Mouse (Mus musculus) liver, embryonic 13.5 days (tissue): ENCODE measurements around the gene D7Ertd443e. TPM values are rescaled to one million over a fixed set of nuclear protein-coding genes. Genes with fewer than 3 reads are reported as not detected.

Experiments used
- ATAC-seq: fragments of 200-750 bp; cut with Nextera tagmentation; 2 replicates; pipeline ENCODE4 v1.8.0; 2017; ENCODE audit warnings: low read depth, mild to moderate bottlenecking, moderate number of reproducible peaks, moderate library complexity
- DNase-seq: peaks from one replicate; pipeline ENCODE4 v3.0.0; 2022
- H3K27ac ChIP-seq: fragments of 300-500 bp; sonication (generic); 2 replicates; pipeline ENCODE4 v1.5.1; 2015; ENCODE audit warnings: moderate library complexity, mild to moderate bottlenecking, inconsistent platforms
- H3K27me3 ChIP-seq: fragments of 300-500 bp; sonication (generic); 2 replicates; pipeline ENCODE4 v1.6.1; 2015; ENCODE audit warnings: mild to moderate bottlenecking, inconsistent platforms
- H3K36me3 ChIP-seq: fragments of 300-500 bp; sonication (generic); 2 replicates; pipeline ENCODE4 v1.6.1; 2015; ENCODE audit warnings: mild to moderate bottlenecking, inconsistent platforms
- H3K4me1 ChIP-seq: fragments of 300-500 bp; sonication (generic); replicated peaks from 2 replicates; pipeline ENCODE4 v1.6.1; 2015; ENCODE audit warnings: inconsistent platforms
- H3K4me2 ChIP-seq: fragments of 300-500 bp; sonication (generic); 2 replicates; pipeline ENCODE4 v1.6.1; 2015; ENCODE audit warnings: inconsistent platforms, mild to moderate bottlenecking, moderate library complexity
- H3K4me3 ChIP-seq: fragments of 300-500 bp; sonication (generic); replicated peaks from 2 replicates; pipeline ENCODE4 v1.5.1; 2015; ENCODE audit warnings: mild to moderate bottlenecking, inconsistent platforms
- H3K9ac ChIP-seq: fragments of 300-500 bp; sonication (generic); 2 replicates; pipeline ENCODE4 v1.6.1; 2015; ENCODE audit warnings: mild to moderate bottlenecking, inconsistent platforms
- H3K9me3 ChIP-seq: fragments of 300-500 bp; sonication (generic); replicated peaks from 2 replicates; pipeline ENCODE4 v1.6.1; 2016; ENCODE audit warnings: inconsistent platforms
- WGBS: fragments of 180-500 bp; shearing (Covaris S2); methylation state at CpG from one replicate; pipeline ENCODE4 v1.1.7; 2015; ENCODE audit not compliant: insufficient replicate concordance; 5-methylcytosine and 5-hydroxymethylcytosine counted together
- polyA plus RNA-seq: library from polyadenylated mRNA; unstranded; fragments of >200 nt; fragmentation: Nextera tagmentation; extraction: Ambion mirVana; gene quantifications from 2 replicates; pipeline ENCODE4 v1.2.1, GENCODE M21; 2015

Gene D7Ertd443e
- polyA plus RNA-seq, 1 experiment from 2014 or later: not detected

GRCm38 (mm10) chr7:134224741-134225612 is 160.5 kb downstream of the D7Ertd443e start:
- ATAC-seq (0 out of 2 replicates have a peak, but pooled peaks have one; percentile 23), DNase-seq (no peak)
- WGBS: 1% methylated on average over 81 of the region's 90 CpGs
- Histone ChIP-seq H3K36me3 (no peaks in the 10 kb centered on the region), H3K9me3 (no peaks in the 10 kb centered on the region), H3K4me3 (peak overlapping the region; percentile 50), H3K27me3 (peaks cover 29% of the 10 kb centered on the region), H3K4me2 (peak overlapping the region; percentile 56), H3K9ac (peak overlapping the region; percentile 43; the same call in 1 of the 2 replicates), H3K4me1 (no peaks in the 10 kb centered on the region), H3K27ac (peak overlapping the region; percentile 41; the same call in 1 of the 2 replicates)

- Histone ChIP-seq H3K36me3 (no peaks in the 10 kb centered on the region), H3K27ac (no peak overlapping the region; the same call in 1 of the 2 replicates), H3K4me3 (peak overlapping the region; percentile 50), H3K4me2 (peak overlapping the region; percentile 56), H3K4me1 (no peaks in the 10 kb centered on the region), H3K27me3 (peaks cover 29% of the 10 kb centered on the region), H3K9ac (peak overlapping the region; percentile 43; the same call in 1 of the 2 replicates), H3K9me3 (no peaks in the 10 kb centered on the region)
- DNase-seq (no peak), ATAC-seq (no peak)
- 1% methylated on average over 14 of the region's 14 CpGs for WGBS
These were observed 161.1 kb downstream of the D7Ertd443e start for GRCm38 (mm10) chr7:134224421-134224740.

- H3K36me3 ChIP-seq: no peaks in the 10 kb centered on the region
- H3K4me3 ChIP-seq: peak overlapping the region; percentile 50; the same call in 1 of the 2 replicates
- DNase-seq (peak; percentile 12), ATAC-seq (no peak)
- no peak overlapping the region for H3K27ac ChIP-seq
- H3K9me3 ChIP-seq: no peaks in the 10 kb centered on the region
- WGBS: 21% methylated on average over 16 of the region's 16 CpGs
- no peaks in the 10 kb centered on the region for H3K4me1 ChIP-seq
- peak overlapping the region; percentile 56 for H3K4me2 ChIP-seq
- peaks cover 29% of the 10 kb centered on the region for H3K27me3 ChIP-seq
- H3K9ac ChIP-seq: no peak overlapping the region
These were observed 161.9 kb downstream of the D7Ertd443e start for GRCm38 (mm10) chr7:134223444-134224161.

Other genes starting within 250 kb of the D7Ertd443e start
- 1.3 and 1.5 TPM in 2 replicates for gene Adam12, start 153.5 kb downstream of the D7Ertd443e start, polyA plus RNA-seq